Mouse (Mus musculus): ENCODE measurements around the gene Tex9. TPM values are rescaled to one million over a fixed set of nuclear protein-coding genes. Genes with fewer than 3 reads are reported as not detected.
A peak's percentile ranks its signal among the peaks of the same experiment; 100 is the strongest.

Tex9 gene
- polyA plus RNA-seq (2012; rRNA removed) (3.0 and 3.8 TPM in 2 replicates), polyA plus RNA-seq (2014; fragmentation: Nextera tagmentation; extraction: Ambion mirVana) (6.4 and 6.6 TPM in 2 replicates)

- H3K36me3 ChIP-seq (replicated peaks; ENCODE audit: control insufficient read depth, insufficient read depth, low read depth): no peaks in the 10 kb centered on the region
- no peak for TF ChIP-seq EP300 (IDR thresholded peaks at IDR 0.05; ENCODE audit: low read depth)
- no peak for TF ChIP-seq CTCF (IDR thresholded peaks at IDR 0.05; ENCODE audit: low read depth)
- H3K4me3 ChIP-seq (ENCODE audit: insufficient read depth in 1 of 2, low read depth in 2 of 2, low read length in 2 of 2): peak within 1 kb of the TSS; percentile 63 to 91
- DNase-seq (ENCODE audit: low read depth in 3 of 3, low spot score in 3 of 3) (no peak), ATAC-seq (ENCODE audit: insufficient read depth) (peak; percentile 50)
- no peaks in the 10 kb centered on the region for H3K9me3 ChIP-seq (ENCODE audit: control insufficient read depth, low read length)
- WGBS (ENCODE audit: insufficient replicate concordance): 5% methylated on average over 6 of the region's 6 CpGs
- H3K27ac ChIP-seq: peak within 1 kb of the TSS; percentile 62
- peaks cover 17 to 18% of the 10 kb centered on the region in 2 experiments for H3K4me1 ChIP-seq (replicated peaks; ENCODE audit: control insufficient read depth in 2 of 2, insufficient read depth in 2 of 2, low read length in 1 of 2)
- peak within 1 kb of the TSS; percentile 91 for H3K4me2 ChIP-seq (ENCODE audit: low read depth)
- H3K9ac ChIP-seq (replicated peaks): peak within 1 kb of the TSS; percentile 80
- H3K27me3 ChIP-seq (ENCODE audit: control insufficient read depth, insufficient read depth, low read length): no peaks in the 10 kb centered on the region
Observed at GRCm38 (mm10) chr9:72492194-72492565, at the start of gene Tex9. Tex9 (minus strand) TSS chr9:72492212.

DNA sequence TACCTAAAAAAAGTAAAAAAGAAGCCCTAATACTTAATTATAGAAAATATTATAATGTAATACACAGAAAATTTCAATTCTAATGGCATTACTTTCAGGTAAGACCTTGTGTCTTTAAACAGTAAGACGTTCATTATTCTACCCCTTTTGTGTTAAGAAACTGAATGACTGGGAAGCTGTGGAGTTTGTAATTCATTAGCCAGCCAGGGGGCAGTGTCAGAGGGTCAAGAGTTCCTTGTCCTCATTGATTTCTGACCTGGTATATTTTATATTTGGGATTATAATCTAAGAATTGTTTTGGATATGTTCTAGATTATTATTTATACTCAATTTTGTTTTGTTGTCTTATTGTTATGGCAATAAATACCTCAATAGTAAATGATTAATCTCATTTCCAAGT lies 45.1 kb upstream of the Tex9 start:
- Histone ChIP-seq H3K4me2 (ENCODE audit: low read depth) (no peak overlapping the region), H3K4me1 (replicated peaks; ENCODE audit: control insufficient read depth in 2 of 2, insufficient read depth in 2 of 2, low read length in 1 of 2) (no peaks in the 10 kb centered on the region), H3K36me3 (replicated peaks; ENCODE audit: control insufficient read depth, insufficient read depth, low read depth) (no peaks in the 10 kb centered on the region), H3K9ac (replicated peaks) (no peak overlapping the region), H3K27ac (no peak overlapping the region), H3K9me3 (ENCODE audit: control insufficient read depth, low read length) (no peaks in the 10 kb centered on the region), H3K4me3 (ENCODE audit: insufficient read depth in 1 of 2, low read depth in 2 of 2, low read length in 2 of 2) (no peak overlapping the region), H3K27me3 (ENCODE audit: control insufficient read depth, insufficient read depth, low read length) (no peaks in the 10 kb centered on the region)
- TF ChIP-seq EP300 (IDR thresholded peaks at IDR 0.05; ENCODE audit: low read depth) (no peak), CTCF (IDR thresholded peaks at IDR 0.05; ENCODE audit: low read depth) (no peak; the same call in 1 of the 2 replicates)
- ATAC-seq (ENCODE audit: insufficient read depth) (no peak), DNase-seq (ENCODE audit: low read depth in 3 of 3, low spot score in 3 of 3) (no peak)
- WGBS (ENCODE audit: insufficient replicate concordance): 47% methylated on average over 1 of the region's 1 CpGs

- no peak overlapping the region for H3K4me3 ChIP-seq (ENCODE audit: insufficient read depth in 1 of 2, low read depth in 2 of 2, low read length in 2 of 2)
- H3K9ac ChIP-seq (replicated peaks): no peak overlapping the region
- H3K27me3 ChIP-seq (ENCODE audit: control insufficient read depth, insufficient read depth, low read length): no peaks in the 10 kb centered on the region
- H3K36me3 ChIP-seq (replicated peaks; ENCODE audit: control insufficient read depth, insufficient read depth, low read depth): no peaks in the 10 kb centered on the region
- H3K4me1 ChIP-seq (replicated peaks; ENCODE audit: control insufficient read depth in 2 of 2, insufficient read depth in 2 of 2, low read length in 1 of 2): peaks cover 5 to 8% of the 10 kb centered on the region in 2 experiments
- ATAC-seq (ENCODE audit: insufficient read depth): no peak
- 67% methylated on average over 3 of the region's 3 CpGs for WGBS (ENCODE audit: insufficient replicate concordance)
- TF ChIP-seq EP300 (IDR thresholded peaks at IDR 0.05; ENCODE audit: low read depth): no peak
- no peak for TF ChIP-seq CTCF (IDR thresholded peaks at IDR 0.05; ENCODE audit: low read depth)
- H3K27ac ChIP-seq: no peak overlapping the region
- no peak overlapping the region for H3K4me2 ChIP-seq (ENCODE audit: low read depth)
- H3K9me3 ChIP-seq (ENCODE audit: control insufficient read depth, low read length): no peaks in the 10 kb centered on the region
- DNase-seq (ENCODE audit: low read depth in 3 of 3, low spot score in 3 of 3): no peak
Observed at GRCm38 (mm10) chr9:72535394-72535793, 43.4 kb upstream of the Tex9 start.

GRCm38 (mm10) chr9:72534985-72535384 lies 43.0 kb upstream of the Tex9 start:
- no peaks in the 10 kb centered on the region for H3K36me3 ChIP-seq (replicated peaks; ENCODE audit: control insufficient read depth, insufficient read depth, low read depth)
- H3K27me3 ChIP-seq (ENCODE audit: control insufficient read depth, insufficient read depth, low read length): no peaks in the 10 kb centered on the region
- DNase-seq (ENCODE audit: low read depth in 3 of 3, low spot score in 3 of 3) (no peak), ATAC-seq (ENCODE audit: insufficient read depth) (no peak)
- 0 out of 2 replicates have a peak overlapping the region, but pooled peaks have one; percentile 18 for H3K4me2 ChIP-seq (ENCODE audit: low read depth)
- H3K27ac ChIP-seq: no peak overlapping the region
- peaks cover 5 to 8% of the 10 kb centered on the region in 2 experiments for H3K4me1 ChIP-seq (replicated peaks; ENCODE audit: control insufficient read depth in 2 of 2, insufficient read depth in 2 of 2, low read length in 1 of 2)
- H3K4me3 ChIP-seq (ENCODE audit: insufficient read depth in 1 of 2, low read depth in 2 of 2, low read length in 2 of 2): no peak overlapping the region
- TF ChIP-seq EP300 (IDR thresholded peaks at IDR 0.05; ENCODE audit: low read depth) (no peak), CTCF (IDR thresholded peaks at IDR 0.05; ENCODE audit: low read depth) (no peak)
- H3K9me3 ChIP-seq (ENCODE audit: control insufficient read depth, low read length): no peaks in the 10 kb centered on the region
- 88% methylated on average over 2 of the region's 2 CpGs for WGBS (ENCODE audit: insufficient replicate concordance)
- H3K9ac ChIP-seq (replicated peaks): no peak overlapping the region

DNA sequence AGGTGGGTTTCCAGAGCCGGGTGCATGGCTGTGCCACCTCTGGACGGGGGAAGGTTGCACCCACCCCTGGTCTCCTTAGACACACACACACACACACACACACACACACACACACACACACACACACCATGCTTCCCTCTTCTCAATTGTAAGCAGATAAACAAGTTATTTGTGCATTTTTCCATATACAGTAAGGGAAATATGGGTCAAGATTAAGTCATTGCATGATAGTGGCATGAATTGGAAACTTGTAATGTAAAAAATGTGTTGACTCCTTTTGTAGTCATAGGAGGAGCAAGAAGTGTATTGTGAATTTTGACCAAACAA lies 41.0 kb upstream of the Tex9 start:
- Histone ChIP-seq H3K9me3 (ENCODE audit: control insufficient read depth, low read length) (no peaks in the 10 kb centered on the region), H3K9ac (replicated peaks) (peak overlapping the region; percentile 82), H3K4me3 (ENCODE audit: insufficient read depth in 1 of 2, low read depth in 2 of 2, low read length in 2 of 2) (peak overlapping the region; percentile 65 to 85), H3K4me1 (replicated peaks; ENCODE audit: control insufficient read depth in 2 of 2, insufficient read depth in 2 of 2, low read length in 1 of 2) (peaks cover 5 to 9% of the 10 kb centered on the region in 2 experiments), H3K36me3 (replicated peaks; ENCODE audit: control insufficient read depth, insufficient read depth, low read depth) (no peaks in the 10 kb centered on the region), H3K27me3 (ENCODE audit: control insufficient read depth, insufficient read depth, low read length) (no peaks in the 10 kb centered on the region), H3K4me2 (ENCODE audit: low read depth) (peak overlapping the region; percentile 92), H3K27ac (0 out of 2 replicates have a peak overlapping the region, but pooled peaks have one; percentile 13)
- 0% methylated on average over 2 of the region's 2 CpGs for WGBS (ENCODE audit: insufficient replicate concordance)
- DNase-seq (ENCODE audit: low read depth in 3 of 3, low spot score in 3 of 3): no peak
- TF ChIP-seq EP300 (IDR thresholded peaks at IDR 0.05; ENCODE audit: low read depth) (no peak), CTCF (IDR thresholded peaks at IDR 0.05; ENCODE audit: low read depth) (no peak)
- ATAC-seq (ENCODE audit: insufficient read depth): peak; percentile 19; the same call in 1 of the 2 replicates
